ENCODE assay signal across 15 mouse cellular contexts in the genomic region with DNA sequence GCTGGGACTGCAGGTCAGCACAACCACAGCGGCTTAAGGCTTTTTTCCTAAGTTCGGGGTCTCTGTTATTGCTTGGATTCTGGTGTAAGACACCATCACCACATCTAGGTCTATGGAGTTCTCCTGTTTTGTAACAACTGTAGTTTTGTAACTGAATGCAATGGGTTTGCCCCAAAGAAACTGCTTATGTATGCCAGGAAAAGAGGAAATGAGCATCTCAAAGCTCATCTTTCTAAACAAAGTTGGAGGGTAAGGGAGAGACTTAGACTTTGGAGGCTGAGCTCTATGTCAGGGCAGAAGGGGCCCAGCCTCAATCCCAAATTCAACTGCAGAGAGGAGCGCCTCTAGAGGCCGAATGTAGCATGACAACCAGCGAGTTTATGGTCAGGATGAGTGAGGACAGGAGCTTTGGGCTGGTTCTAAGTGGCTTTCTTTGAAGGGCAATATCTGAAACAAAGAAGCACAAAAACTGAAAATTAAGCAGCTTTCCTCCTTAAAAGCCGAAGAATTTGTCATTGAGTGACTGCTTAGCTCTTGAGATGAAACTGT. TPM values are rescaled to one million over a fixed set of nuclear protein-coding genes. Genes with fewer than 3 reads are reported as not detected.
DNase-seq lines count a peak whose midpoint lies in the region; ATAC-seq and TF ChIP-seq lines count a peak whose summit lies in the region.
"Not testable (repeated sequence)": the region's sequence is repeated elsewhere in the genome, so short reads cannot be mapped to it uniquely, and the experiment has no call there.
"Had no signal": no experiment of that assay in that cellular context is flagged by ENCODE, and none has a peak within 500 bp of the region (broad histone marks: within the 10 kb centered on the region; RNA-seq: fewer than 3 reads in every experiment).

No protein-coding gene starts in this region.

- not testable (repeated sequence) for H3K27ac ChIP-seq in embryonic facial prominence, embryonic 10.5 days (replicated peaks); hindbrain, embryonic 11.5 days (ENCODE audit: low read depth, low read length); left cerebral cortex, adult 2 months

- not testable (repeated sequence) for H3K27me3 ChIP-seq in embryonic facial prominence, embryonic 10.5 days (replicated peaks; ENCODE audit: low read depth, poor library complexity, severe bottlenecking); hindbrain, embryonic 11.5 days (ENCODE audit: control insufficient read depth, insufficient read depth, low read length)

- H3K4me1 ChIP-seq in embryonic facial prominence, embryonic 10.5 days; hindbrain, embryonic 11.5 days (replicated peaks; ENCODE audit: control insufficient read depth, insufficient read depth, low read length): not testable (repeated sequence)

- not testable (repeated sequence) for H3K4me2 ChIP-seq in hindbrain, embryonic 11.5 days (replicated peaks; ENCODE audit: low read depth, low read length)

- intact Hi-C loops in left cerebral cortex, adult 2 months (cut with DNase I), result not testable (repeated sequence)

- not testable (repeated sequence) for ATAC-seq in hindbrain, embryonic 11.5 days (ENCODE audit: low FRiP score)
- ATAC-seq in megakaryocyte progenitor cell, adult 5-6 weeks (replicated peaks; ENCODE audit: poor library complexity), result peak; percentile 67

- DNase-seq in ES-CJ7 (ENCODE audit: low read depth, low spot score), result peak; percentile 54
- peak; percentile 10 to 23 for DNase-seq in adrenal gland, postnatal 36 days
- DNase-seq in embryonic facial prominence, embryonic 10.5 days (ENCODE audit: low spot score), result peak; percentile 25
- DNase-seq in hindbrain, embryonic 11.5 days (ENCODE audit: low spot score), result peak; percentile 54
- DNase-seq in left cerebral cortex, adult 2 months (ENCODE audit: extremely low spot score in 1 of 2, low spot score in 2 of 2), result not testable (repeated sequence)
- DNase-seq in right cerebral cortex, postnatal 14 days, result peak; percentile 13
- DNase-seq in thymus, postnatal 25 days, result peak; percentile 70

- not testable (repeated sequence) for H3K9me3 ChIP-seq in embryonic facial prominence, embryonic 10.5 days; hindbrain, embryonic 11.5 days (ENCODE audit: control insufficient read depth, low read length)

- peak; percentile 47 for TF ChIP-seq CTCF in left cerebral cortex, adult 2 months (IDR thresholded peaks at IDR 0.05)

- 44% methylated on average over 6 of the region's 6 CpGs for WGBS in embryonic facial prominence, embryonic 10.5 days
- WGBS in hindbrain, embryonic 11.5 days, result 44% methylated on average over 6 of the region's 6 CpGs

- H3K4me3 ChIP-seq in embryonic facial prominence, embryonic 10.5 days; hindbrain, embryonic 11.5 days (ENCODE audit: low read depth, low read length); left cerebral cortex, adult 2 months: not testable (repeated sequence)

- H3K9ac ChIP-seq in hindbrain, embryonic 11.5 days (ENCODE audit: low read depth, low read length), result not testable (repeated sequence)

- not testable (repeated sequence) for H3K36me3 ChIP-seq in embryonic facial prominence, embryonic 10.5 days (replicated peaks); hindbrain, embryonic 11.5 days (ENCODE audit: control insufficient read depth, insufficient read depth, low read length)

RNA-seq across cellular contexts. Expression of a gene that starts 13.2 kb away (rescaled TPM):
- not detected for total RNA-seq in adrenal gland, postnatal 36 days (2021)
- polyA plus RNA-seq in embryonic facial prominence, embryonic 10.5 days (2016; fragmentation: Nextera tagmentation; extraction: Ambion mirVana), result not detected in 2 replicates
- not detected in 2 replicates for polyA plus RNA-seq in hindbrain, embryonic 11.5 days (2014; fragmentation: Nextera tagmentation; extraction: Ambion mirVana)
- total RNA-seq in left cerebral cortex, adult 2 months (2021), result not detected
- total RNA-seq in megakaryocyte progenitor cell, adult 5-6 weeks (2015), result 12.4 and 16.4 TPM in 2 replicates
- 4.2 and 5.1 TPM in 2 replicates for total RNA-seq in megakaryocyte progenitor cell, adult 5-6 weeks (2017)
- total RNA-seq: layer of hippocampus, adult 8-10 months had no signal
- polyA plus RNA-seq: forebrain, embryonic 12.5 days; gonadal fat pad, adult 2 months; hindbrain, embryonic 14.5 days; liver, embryonic 11.5 days; midbrain, embryonic 15.5 days; urinary bladder, adult 2 months had no signal

RNA-seq across cellular contexts. Expression of a gene that starts 30.1 kb away (rescaled TPM):
- total RNA-seq in adrenal gland, postnatal 36 days (2021), result 1 to 10 TPM; 3.5 to 7.4 TPM
- polyA plus RNA-seq in embryonic facial prominence, embryonic 10.5 days (2016; fragmentation: Nextera tagmentation; extraction: Ambion mirVana), result not detected in 2 replicates
- polyA plus RNA-seq in hindbrain, embryonic 11.5 days (2014; fragmentation: Nextera tagmentation; extraction: Ambion mirVana), result not detected in 2 replicates
- total RNA-seq in left cerebral cortex, adult 2 months (2021), result 1 to 10 TPM; 4.2 to 5.1 TPM
- total RNA-seq in megakaryocyte progenitor cell, adult 5-6 weeks (2015), result 6,745 and 7,533 TPM in 2 replicates
- 1,802 and 2,622 TPM in 2 replicates for total RNA-seq in megakaryocyte progenitor cell, adult 5-6 weeks (2017)
- polyA plus RNA-seq: forebrain, embryonic 12.5 days had no signal

Comparison
In these comparisons a context has a peak if more than half of its experiments do, and no peak if none do; other contexts are left out.
1. RNA of a gene that starts 13.2 kb away (total RNA-seq): 4.2 to 16.4 TPM in megakaryocyte progenitor cell, adult 5-6 weeks; not detected in adrenal gland, postnatal 36 days and not detected in left cerebral cortex, adult 2 months; every median in the first group is over 4 times any median in the second.
2. RNA of a gene that starts 30.1 kb away (total RNA-seq): 1,802 to 7,533 TPM in megakaryocyte progenitor cell, adult 5-6 weeks; 3.5 to 7.4 TPM in adrenal gland, postnatal 36 days and 4.2 to 5.1 TPM in left cerebral cortex, adult 2 months; every median in the first group is over 100 times any median in the second.